Mouse (Mus musculus) layer of hippocampus, postnatal 10 days (tissue): ENCODE measurements around the gene Adra1b. TPM values are rescaled to one million over a fixed set of nuclear protein-coding genes. Genes with fewer than 3 reads are reported as not detected.

Experiments
- DNase-seq, 2 experiments: peaks; one replicate each; pipeline ENCODE4 v3.0.0; 2021; ENCODE audit warnings: low spot score in 2 of 2
- total RNA-seq, 2 experiments: library from RNA; stranded (reverse); gene quantifications; 2 replicates each; pipeline ENCODE4 v1.2.3; 2021

The Adra1b gene
- total RNA-seq, 2 experiments from 2014 or later, result 6.0 to 6.6 TPM

- DNase-seq, result no peak
Observed at GRCm38 (mm10) chr11:43895323-43895722, 5.7 kb downstream of the Adra1b start.

- DNase-seq, result no peak
Observed at GRCm38 (mm10) chr11:43892546-43892945, 8.5 kb downstream of the Adra1b start.

- no peak for DNase-seq
Observed at GRCm38 (mm10) chr11:43891457-43891856, 9.6 kb downstream of the Adra1b start.

- no peak for DNase-seq
Observed at GRCm38 (mm10) chr11:43889208-43889915, 11.6 kb downstream of the Adra1b start.

- no peak for DNase-seq
Observed at GRCm38 (mm10) chr11:43888736-43889135, 12.3 kb downstream of the Adra1b start.

- DNase-seq, result no peak
Observed at GRCm38 (mm10) chr11:43887597-43887996, 13.4 kb downstream of the Adra1b start.

GRCm38 (mm10) chr11:43884521-43884920, 16.5 kb downstream of the Adra1b start:
- DNase-seq, result no peak

- no peak for DNase-seq
Observed at GRCm38 (mm10) chr11:43883641-43884181, 17.3 kb downstream of the Adra1b start.

- no peak for DNase-seq
Observed at GRCm38 (mm10) chr11:43877211-43877610, 23.8 kb downstream of the Adra1b start.

GRCm38 (mm10) chr11:43867721-43868281, 33.2 kb downstream of the Adra1b start:
- DNase-seq, result no peak

- DNase-seq, result no peak
Observed at GRCm38 (mm10) chr11:43865298-43866165, 35.5 kb downstream of the Adra1b start.

- no peak for DNase-seq
Observed at GRCm38 (mm10) chr11:43853046-43853445, 48.0 kb downstream of the Adra1b start.

- DNase-seq, result no peak
Observed at GRCm38 (mm10) chr11:43848056-43848455, 53.0 kb downstream of the Adra1b start.

- no peak for DNase-seq
Observed at GRCm38 (mm10) chr11:43841596-43841995, 59.4 kb downstream of the Adra1b start.

- DNase-seq, result no peak
Observed at GRCm38 (mm10) chr11:43840491-43840890, 60.5 kb downstream of the Adra1b start.

GRCm38 (mm10) chr11:43835880-43836740, 64.9 kb downstream of the Adra1b start:
- DNase-seq, result peak; percentile 79 to 88

GRCm38 (mm10) chr11:43835456-43835855, 65.6 kb downstream of the Adra1b start:
- no peak for DNase-seq

GRCm38 (mm10) chr11:43834531-43834930, 66.5 kb downstream of the Adra1b start:
- no peak for DNase-seq

- peak in 1 of 2 experiments; percentile 25 for DNase-seq
Observed at GRCm38 (mm10) chr11:43831530-43831929, 69.5 kb downstream of the Adra1b start.

- DNase-seq, result no peak
Observed at GRCm38 (mm10) chr11:43826769-43827168, 74.2 kb downstream of the Adra1b start.

- no peak for DNase-seq
Observed at GRCm38 (mm10) chr11:43823349-43823748, 77.7 kb downstream of the Adra1b start.
